Mouse (Mus musculus) intestine, postnatal 0 days (tissue): ENCODE measurements around the gene Dph6. TPM values are rescaled to one million over a fixed set of nuclear protein-coding genes. Genes with fewer than 3 reads are reported as not detected.

ENCODE experiments used
- ATAC-seq: fragments of 200-750 bp; cut with Nextera tagmentation; 2 replicates; pipeline ENCODE4 v1.8.0; 2017; ENCODE audit warnings: mild to moderate bottlenecking, moderate TSS enrichment, moderate library complexity
- H3K27ac ChIP-seq: fragments of 300-500 bp; sonication (generic); 2 replicates; pipeline ENCODE4 v1.5.1; 2014; ENCODE audit warnings: mild to moderate bottlenecking, low read depth, low read length, moderate library complexity
- H3K27me3 ChIP-seq: fragments of 300-500 bp; sonication (generic); replicated peaks from 2 replicates; pipeline ENCODE4 v1.6.1; 2014; ENCODE audit warnings: low read length, mixed read lengths; ENCODE audit not compliant: control insufficient read depth, insufficient read depth
- H3K36me3 ChIP-seq: fragments of 300-500 bp; sonication (generic); 2 replicates; pipeline ENCODE4 v1.6.1; 2014; ENCODE audit warnings: mild to moderate bottlenecking, moderate library complexity; ENCODE audit not compliant: control insufficient read depth, insufficient read depth
- H3K4me1 ChIP-seq: fragments of 300-500 bp; sonication (generic); replicated peaks from 2 replicates; pipeline ENCODE4 v1.6.1; 2014; ENCODE audit warnings: antibody characterized with exemption, low read length, mixed read lengths; ENCODE audit not compliant: control insufficient read depth, insufficient read depth
- H3K4me2 ChIP-seq: fragments of 300-500 bp; sonication (generic); replicated peaks from 2 replicates; pipeline ENCODE4 v1.6.1; 2014; ENCODE audit warnings: low read depth, mild to moderate bottlenecking, moderate library complexity
- H3K4me3 ChIP-seq: fragments of 300-500 bp; sonication (generic); 2 replicates; pipeline ENCODE4 v1.5.1; 2014; ENCODE audit warnings: low read depth, low read length
- H3K9ac ChIP-seq: fragments of 300-500 bp; sonication (generic); 2 replicates; pipeline ENCODE4 v1.6.1; 2014; ENCODE audit warnings: mild to moderate bottlenecking, low read depth, low read length
- H3K9me3 ChIP-seq: fragments of 300-500 bp; sonication (generic); 2 replicates; pipeline ENCODE4 v1.6.1; 2016; ENCODE audit warnings: mixed run types; ENCODE audit not compliant: control insufficient read depth
- CTCF ChIP-seq: sonication (generic); IDR thresholded peaks from 2 replicates; pipeline ENCODE4 v1.5.1; 2016; ENCODE audit warnings: low read depth, mild to moderate bottlenecking, control low read depth, antibody characterized with exemption, moderate library complexity
- WGBS: fragments of 180-500 bp; shearing (Covaris S2); extraction: QIAGEN DNeasy Blood & Tissue Kit; methylation state at CpG from one replicate; pipeline ENCODE4 v1.1.7; 2014; 5-methylcytosine and 5-hydroxymethylcytosine counted together
- polyA plus RNA-seq: library from polyadenylated mRNA; unstranded; fragments of >200 nt; fragmentation: Nextera tagmentation; extraction: Ambion mirVana; gene quantifications from 2 replicates; pipeline ENCODE4 v1.2.1, GENCODE M21; 2015

Dph6 gene
- polyA plus RNA-seq, 1 experiment from 2014 or later = 7.3 TPM

DNA sequence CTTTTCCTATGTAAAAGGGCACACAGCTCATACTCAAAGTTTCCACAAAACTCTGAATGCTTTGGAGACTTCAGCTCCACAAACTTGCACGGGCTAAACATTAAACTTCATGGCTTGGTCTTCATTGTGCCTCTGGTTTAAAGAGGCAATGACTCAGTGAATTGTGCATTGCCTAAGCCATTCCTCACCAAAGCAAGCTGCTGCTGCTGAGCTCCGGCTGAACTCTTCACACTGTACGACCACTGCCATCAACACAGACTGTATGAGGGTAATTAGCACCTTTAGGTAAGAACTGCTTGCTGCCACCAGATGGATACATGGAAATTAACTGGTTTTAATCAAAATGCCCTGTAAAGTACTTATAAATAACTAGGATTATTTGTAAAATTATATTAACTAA is 134.9 kb downstream of the Dph6 start:
- H3K27ac ChIP-seq = no peak overlapping the region
- H3K4me1 ChIP-seq = no peaks in the 10 kb centered on the region
- H3K4me3 ChIP-seq = no peak overlapping the region
- H3K27me3 ChIP-seq = no peaks in the 10 kb centered on the region
- H3K36me3 ChIP-seq = no peaks in the 10 kb centered on the region
- 67% methylated on average over 3 of the region's 3 CpGs for WGBS
- H3K4me2 ChIP-seq = no peak overlapping the region
- TF ChIP-seq CTCF = no peak
- no peak overlapping the region for H3K9ac ChIP-seq
- ATAC-seq = no peak
- H3K9me3 ChIP-seq = no peaks in the 10 kb centered on the region

- no peak for ATAC-seq
- H3K27ac ChIP-seq = no peak overlapping the region
- H3K4me1 ChIP-seq = no peaks in the 10 kb centered on the region
- H3K9me3 ChIP-seq = no peaks in the 10 kb centered on the region
- no peak for TF ChIP-seq CTCF
- WGBS = 40% methylated on average over 3 of the region's 3 CpGs
- H3K9ac ChIP-seq = no peak overlapping the region
- H3K4me3 ChIP-seq = no peak overlapping the region
- H3K4me2 ChIP-seq = no peak overlapping the region
- H3K36me3 ChIP-seq = no peaks in the 10 kb centered on the region
- no peaks in the 10 kb centered on the region for H3K27me3 ChIP-seq
Observed at GRCm38 (mm10) chr2:114492398-114492797, 162.4 kb downstream of the Dph6 start.

- Histone ChIP-seq H3K4me2 (no peak overlapping the region), H3K27me3 (no peaks in the 10 kb centered on the region), H3K9ac (no peak overlapping the region), H3K27ac (no peak overlapping the region), H3K36me3 (no peaks in the 10 kb centered on the region), H3K9me3 (no peaks in the 10 kb centered on the region), H3K4me1 (no peaks in the 10 kb centered on the region), H3K4me3 (no peak overlapping the region)
- WGBS = 55% methylated on average over 3 of the region's 3 CpGs
- no peak for ATAC-seq
- TF ChIP-seq CTCF = no peak
Observed at GRCm38 (mm10) chr2:114491907-114492306, 162.9 kb downstream of the Dph6 start.

GRCm38 (mm10) chr2:114486980-114487379 is 167.8 kb downstream of the Dph6 start:
- Histone ChIP-seq H3K4me2 (no peak overlapping the region), H3K27ac (no peak overlapping the region), H3K9ac (no peak overlapping the region), H3K4me1 (no peaks in the 10 kb centered on the region), H3K27me3 (no peaks in the 10 kb centered on the region), H3K4me3 (no peak overlapping the region), H3K9me3 (no peaks in the 10 kb centered on the region), H3K36me3 (no peaks in the 10 kb centered on the region)
- no peak for TF ChIP-seq CTCF
- no peak for ATAC-seq
